Mouse (Mus musculus) kidney, postnatal 0 days (tissue): ENCODE results near the gene Il1r2. TPM values are rescaled to one million over a fixed set of nuclear protein-coding genes. Genes with fewer than 3 reads are reported as not detected.

ENCODE experiments used
- ATAC-seq: fragments of 200-750 bp; cut with Nextera tagmentation; replicated peaks from 2 replicates; pipeline ENCODE4 v1.8.0; 2017; ENCODE audit warnings: low read depth, moderate number of reproducible peaks, moderate TSS enrichment, moderate library complexity; ENCODE audit not compliant: low FRiP score
- DNase-seq: peaks from one replicate; pipeline ENCODE4 v3.0.0-alpha.2; 2016; ENCODE audit warnings: low spot score
- H3K27ac ChIP-seq: fragments of 300-500 bp; sonication (generic); 2 replicates; pipeline ENCODE4 v1.5.1; 2014; ENCODE audit warnings: mild to moderate bottlenecking
- H3K27me3 ChIP-seq: fragments of 300-500 bp; sonication (generic); 2 replicates; pipeline ENCODE4 v1.6.1; 2014; ENCODE audit warnings: low read length, mixed read lengths; ENCODE audit not compliant: insufficient read depth
- H3K36me3 ChIP-seq: fragments of 300-500 bp; sonication (generic); 2 replicates; pipeline ENCODE4 v1.6.1; 2014; ENCODE audit warnings: low read length, mixed read lengths; ENCODE audit not compliant: insufficient read depth
- H3K4me1 ChIP-seq: fragments of 300-500 bp; sonication (generic); replicated peaks from 2 replicates; pipeline ENCODE4 v1.6.1; 2014; ENCODE audit warnings: antibody characterized with exemption, low read length, mixed read lengths; ENCODE audit not compliant: insufficient read depth
- H3K4me2 ChIP-seq: fragments of 300-500 bp; sonication (generic); 2 replicates; pipeline ENCODE4 v1.6.1; 2014; ENCODE audit warnings: mild to moderate bottlenecking, low read length, moderate library complexity, mixed read lengths
- H3K4me3 ChIP-seq: fragments of 300-500 bp; sonication (generic); replicated peaks from 2 replicates; pipeline ENCODE4 v1.5.1; 2014; ENCODE audit warnings: low read depth, low read length
- H3K9ac ChIP-seq: fragments of 300-500 bp; sonication (generic); 2 replicates; pipeline ENCODE4 v1.6.1; 2014; ENCODE audit warnings: low read depth, low read length
- H3K9me3 ChIP-seq: fragments of 300-500 bp; sonication (generic); replicated peaks from 2 replicates; pipeline ENCODE4 v1.6.1; 2016; ENCODE audit warnings: low read length, inconsistent platforms, mixed read lengths
- CTCF ChIP-seq: IDR thresholded peaks from 2 replicates; pipeline ENCODE4 v1.5.1; 2016; ENCODE audit warnings: antibody characterized with exemption, low read depth, mild to moderate bottlenecking, moderate library complexity
- WGBS: fragments of 180-500 bp; shearing (Covaris S2); extraction: QIAGEN DNeasy Blood & Tissue Kit; methylation state at CpG from one replicate; pipeline ENCODE4 v1.1.7; 2014; 5-methylcytosine and 5-hydroxymethylcytosine counted together
- polyA plus RNA-seq: library from polyadenylated mRNA; unstranded; fragments of >200 nt; fragmentation: Nextera tagmentation; extraction: Ambion mirVana; gene quantifications from 2 replicates; pipeline ENCODE4 v1.2.1, GENCODE M21; 2015

Gene Il1r2
- polyA plus RNA-seq, 1 experiment from 2014 or later = 0.99 TPM

GRCm38 (mm10) chr1:40094601-40095304 is 20.9 kb downstream of the Il1r2 start:
- Histone ChIP-seq H3K9ac (no peak overlapping the region), H3K27ac (no peak overlapping the region), H3K4me2 (no peak overlapping the region), H3K27me3 (no peaks in the 10 kb centered on the region), H3K4me3 (no peak overlapping the region), H3K36me3 (no peaks in the 10 kb centered on the region), H3K4me1 (no peaks in the 10 kb centered on the region), H3K9me3 (no peaks in the 10 kb centered on the region)
- DNase-seq = peak; percentile 11
- no peak for ATAC-seq
- no peak for TF ChIP-seq CTCF
- WGBS = 72% methylated on average over 3 of the region's 3 CpGs

- Histone ChIP-seq H3K4me1 (no peaks in the 10 kb centered on the region), H3K9ac (no peak overlapping the region), H3K4me3 (no peak overlapping the region), H3K9me3 (no peaks in the 10 kb centered on the region), H3K27me3 (no peaks in the 10 kb centered on the region), H3K36me3 (no peaks in the 10 kb centered on the region), H3K27ac (no peak overlapping the region), H3K4me2 (no peak overlapping the region)
- TF ChIP-seq CTCF = peak; percentile 40
- DNase-seq (no peak), ATAC-seq (no peak)
- WGBS = 23% methylated on average over 1 of the region's 1 CpGs
Measured at GRCm38 (mm10) chr1:40095585-40095984, 21.7 kb downstream of the Il1r2 start.

GRCm38 (mm10) chr1:40106306-40106705 is 32.4 kb downstream of the Il1r2 start:
- no peak for ATAC-seq
- Histone ChIP-seq H3K4me1 (no peaks in the 10 kb centered on the region), H3K27ac (no peak overlapping the region), H3K4me2 (no peak overlapping the region), H3K9ac (no peak overlapping the region), H3K4me3 (no peak overlapping the region), H3K36me3 (no peaks in the 10 kb centered on the region), H3K27me3 (no peaks in the 10 kb centered on the region), H3K9me3 (no peaks in the 10 kb centered on the region)
- WGBS = 75% methylated on average over 4 of the region's 4 CpGs
- DNase-seq = no peak
- TF ChIP-seq CTCF = no peak

GRCm38 (mm10) chr1:40106719-40107118 is 32.8 kb downstream of the Il1r2 start:
- Histone ChIP-seq H3K4me1 (no peaks in the 10 kb centered on the region), H3K9ac (no peak overlapping the region), H3K4me3 (no peak overlapping the region), H3K9me3 (no peaks in the 10 kb centered on the region), H3K27me3 (no peaks in the 10 kb centered on the region), H3K36me3 (no peaks in the 10 kb centered on the region), H3K27ac (no peak overlapping the region), H3K4me2 (no peak overlapping the region)
- no peak for ATAC-seq
- no peak for TF ChIP-seq CTCF
- 60% methylated on average over 4 of the region's 4 CpGs for WGBS
- DNase-seq = peak; percentile 41

- no peak for TF ChIP-seq CTCF
Measured at GRCm38 (mm10) chr1:40107971-40108749, 34.3 kb downstream of the Il1r2 start.

GRCm38 (mm10) chr1:40109736-40110135 is 35.9 kb downstream of the Il1r2 start:
- ATAC-seq = no peak
- H3K4me1 ChIP-seq = no peaks in the 10 kb centered on the region
- no peak for TF ChIP-seq CTCF
- no peak overlapping the region for H3K4me3 ChIP-seq
- DNase-seq = no peak
- no peaks in the 10 kb centered on the region for H3K36me3 ChIP-seq
- H3K4me2 ChIP-seq = no peak overlapping the region
- no peaks in the 10 kb centered on the region for H3K9me3 ChIP-seq
- no peak overlapping the region for H3K9ac ChIP-seq
- no peaks in the 10 kb centered on the region for H3K27me3 ChIP-seq
- WGBS = 77% methylated on average over 6 of the region's 6 CpGs
- H3K27ac ChIP-seq = no peak overlapping the region

More at GRCm38 (mm10) chr1:40107971-40108749, 34.3 kb downstream of the Il1r2 start:
- Histone ChIP-seq H3K9ac (no peak overlapping the region), H3K4me3 (no peak overlapping the region), H3K4me1 (no peaks in the 10 kb centered on the region), H3K4me2 (no peak overlapping the region), H3K27me3 (no peaks in the 10 kb centered on the region), H3K9me3 (no peaks in the 10 kb centered on the region), H3K27ac (no peak overlapping the region), H3K36me3 (no peaks in the 10 kb centered on the region)
- 82% methylated on average over 5 of the region's 5 CpGs for WGBS
- ATAC-seq = no peak
- no peak for DNase-seq
